Mouse (Mus musculus) hindbrain, embryonic 10.5 days (tissue): ENCODE results near the gene Ier5. TPM values are rescaled to one million over a fixed set of nuclear protein-coding genes. Genes with fewer than 3 reads are reported as not detected.

Experiments
- DNase-seq: peaks from one replicate; pipeline ENCODE4 v3.0.0-alpha.2; 2017; ENCODE audit warnings: low spot score
- H3K27ac ChIP-seq: fragments of 300-500 bp; sonication (generic); 2 replicates; pipeline ENCODE4 v1.5.1; 2016; ENCODE audit warnings: mild to moderate bottlenecking, moderate library complexity
- H3K27me3 ChIP-seq: fragments of 300-500 bp; sonication (generic); 2 replicates; pipeline ENCODE4 v1.6.1; 2016; ENCODE audit warnings: mild to moderate bottlenecking; ENCODE audit not compliant: poor library complexity, insufficient read depth, severe bottlenecking
- H3K36me3 ChIP-seq: fragments of 300-500 bp; sonication (generic); 2 replicates; pipeline ENCODE4 v1.6.1; 2016; ENCODE audit warnings: mild to moderate bottlenecking, moderate library complexity
- H3K4me1 ChIP-seq: fragments of 300-500 bp; sonication (generic); replicated peaks from 2 replicates; pipeline ENCODE4 v1.6.1; 2016; ENCODE audit warnings: mild to moderate bottlenecking
- H3K4me3 ChIP-seq: fragments of 300-500 bp; sonication (generic); 2 replicates; pipeline ENCODE4 v1.5.1; 2016; ENCODE audit warnings: mild to moderate bottlenecking, moderate library complexity
- H3K9me3 ChIP-seq: fragments of 300-500 bp; sonication (generic); 2 replicates; pipeline ENCODE4 v1.6.1; 2016; ENCODE audit warnings: mild to moderate bottlenecking, moderate library complexity
- WGBS: fragments of 180-500 bp; shearing (Covaris S2); methylation state at CpG from one replicate; pipeline ENCODE4 v1.1.7; 2016; 5-methylcytosine and 5-hydroxymethylcytosine counted together
- polyA plus RNA-seq: library from polyadenylated mRNA; unstranded; fragments of >200 nt; fragmentation: Nextera tagmentation; extraction: Ambion mirVana; gene quantifications from 2 replicates; pipeline ENCODE4 v1.2.1, GENCODE M21; 2016

Gene Ier5
- 4.1 and 7.0 TPM in 2 replicates for polyA plus RNA-seq

DNA sequence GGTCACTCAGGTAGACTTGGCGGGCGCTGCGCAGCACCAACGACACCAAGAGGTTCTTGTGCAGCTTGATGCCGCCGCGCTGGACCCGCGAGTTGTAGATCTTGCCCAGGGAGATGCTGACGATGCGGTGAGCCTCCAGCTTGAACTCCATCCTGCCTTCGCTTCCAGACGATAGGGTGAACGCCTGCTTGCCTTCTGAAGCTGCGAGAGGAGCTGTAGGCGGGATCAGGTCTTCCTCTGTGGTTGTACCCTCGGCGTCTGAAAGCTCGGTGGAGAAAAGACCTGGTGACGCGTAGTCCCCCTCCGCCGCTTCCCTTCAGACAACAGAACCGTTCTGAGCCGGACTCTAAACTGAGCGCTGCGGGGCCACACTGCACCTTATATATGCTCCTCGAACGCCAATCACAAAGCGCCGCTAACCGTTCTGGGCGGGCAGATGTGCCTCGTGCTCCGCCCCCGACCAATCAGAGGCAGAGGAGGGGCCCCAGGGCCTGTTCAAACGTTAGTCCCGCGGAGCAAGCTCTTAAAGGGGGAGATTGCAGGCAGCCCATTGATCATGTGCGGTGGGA, at the start of gene Ier5:
TSS of gene Ier5 (minus strand) at position 357 of the 569 bp plus-strand sequence.
- Histone ChIP-seq H3K4me3 (peak within 1 kb of the TSS; percentile 93), H3K36me3 (peaks cover 13% of the 10 kb centered on the region; the same call in 1 of the 2 replicates), H3K27ac (peak within 1 kb of the TSS; percentile 99), H3K9me3 (no peaks in the 10 kb centered on the region), H3K4me1 (peaks cover 22% of the 10 kb centered on the region), H3K27me3 (peaks cover 8% of the 10 kb centered on the region; the same call in 1 of the 2 replicates)
- DNase-seq: peak; percentile 97
- under 1% methylated on average over 40 of the region's 40 CpGs for WGBS

DNA sequence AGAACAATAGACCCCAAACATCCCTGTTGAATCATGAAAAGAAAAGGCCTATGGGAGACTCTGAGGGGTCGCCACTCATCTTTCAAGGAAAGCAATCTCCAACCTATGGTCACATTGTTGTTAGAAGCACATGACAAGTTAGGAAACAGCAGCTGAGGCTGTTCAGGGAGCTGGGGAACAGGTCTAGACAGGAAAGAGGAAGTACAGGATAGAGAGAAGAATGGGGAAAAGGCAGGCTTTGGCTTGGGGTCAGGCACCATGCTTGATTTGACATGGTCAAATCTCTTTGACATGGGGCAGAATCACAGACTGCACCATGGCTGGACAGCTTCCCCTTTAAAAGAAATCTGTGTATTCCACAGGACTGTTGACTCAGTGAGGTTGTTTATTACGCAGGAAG, 47.8 kb upstream of the Ier5 start:
- H3K36me3 ChIP-seq: no peaks in the 10 kb centered on the region
- WGBS: 87% methylated on average over 2 of the region's 2 CpGs
- H3K9me3 ChIP-seq: no peaks in the 10 kb centered on the region
- no peak overlapping the region for H3K4me3 ChIP-seq
- no peaks in the 10 kb centered on the region for H3K27me3 ChIP-seq
- H3K27ac ChIP-seq: no peak overlapping the region
- DNase-seq: no peak
- no peaks in the 10 kb centered on the region; the same call in 1 of the 2 replicates for H3K4me1 ChIP-seq

DNA sequence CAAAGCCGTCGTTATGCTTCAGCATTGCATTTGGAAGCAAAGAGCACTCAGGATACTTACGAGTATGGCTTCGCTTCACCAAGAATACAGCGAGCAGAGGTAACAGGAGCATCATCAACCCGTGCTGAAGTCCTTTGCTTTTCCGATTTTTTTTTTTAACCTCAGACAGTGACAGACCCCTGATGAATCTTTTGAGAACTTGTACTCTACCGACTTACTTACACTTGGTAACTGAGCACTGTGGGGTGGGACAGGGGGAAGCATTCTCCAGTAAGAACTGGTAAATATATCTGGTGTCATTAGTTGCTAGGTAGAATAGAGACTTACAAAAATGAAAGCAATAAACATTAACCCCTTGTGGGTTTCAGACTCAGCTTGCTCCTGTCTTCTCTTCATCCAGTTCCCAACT, 47.1 kb upstream of the Ier5 start, which contains the start of gene Mr1:
TSS of gene Mr1 (minus strand) at position 243 of the 409 bp plus-strand sequence.
- H3K27ac ChIP-seq: no peak within 1 kb of the TSS
- H3K36me3 ChIP-seq: no peaks in the 10 kb centered on the region
- H3K4me3 ChIP-seq: no peak within 1 kb of the TSS
- H3K9me3 ChIP-seq: no peaks in the 10 kb centered on the region
- H3K27me3 ChIP-seq: no peaks in the 10 kb centered on the region
- DNase-seq: no peak
- H3K4me1 ChIP-seq: no peaks in the 10 kb centered on the region; the same call in 1 of the 2 replicates
- WGBS: 59% methylated on average over 8 of the region's 8 CpGs

DNA sequence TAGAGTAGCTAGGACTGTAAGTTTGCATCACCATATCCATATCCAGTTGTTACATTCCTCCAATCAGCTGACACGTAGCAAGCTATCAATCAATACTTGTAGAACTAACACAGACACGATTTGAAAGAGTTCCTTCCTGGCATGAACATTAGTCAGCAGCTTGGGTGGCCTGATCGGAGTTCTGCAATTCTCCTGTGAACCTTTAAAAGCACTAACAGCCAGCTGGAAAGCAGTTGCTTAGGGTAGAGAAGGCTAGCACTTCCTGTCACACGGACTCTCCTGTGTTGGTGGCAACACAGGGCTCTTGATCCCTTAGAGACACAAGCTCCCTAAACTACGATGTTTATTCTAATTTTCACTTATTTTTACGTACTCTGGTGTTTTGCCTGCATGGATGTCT, 46.2 kb upstream of the Ier5 start:
- H3K4me1 ChIP-seq: no peaks in the 10 kb centered on the region; the same call in 1 of the 2 replicates
- WGBS: 72% methylated on average over 6 of the region's 6 CpGs
- DNase-seq: no peak

DNA sequence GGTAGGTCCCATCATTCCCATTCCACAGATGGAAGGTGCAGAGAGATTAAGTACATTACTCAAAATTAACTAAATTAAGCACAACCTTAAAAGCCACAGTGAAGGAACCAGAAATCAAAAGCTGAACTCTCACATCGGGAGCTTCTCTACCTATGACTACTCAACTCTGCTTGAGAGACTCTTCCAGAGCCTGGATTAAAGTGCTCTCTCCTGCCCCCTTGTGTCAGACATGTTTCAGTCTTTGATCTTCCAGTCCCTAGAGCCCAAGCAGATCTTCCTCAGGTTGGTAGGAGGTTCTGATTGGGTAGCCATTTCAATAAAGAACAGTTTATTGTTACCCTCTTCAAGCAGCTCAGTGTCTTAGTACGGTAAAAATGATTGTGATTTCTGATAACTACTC, 40.6 kb upstream of the Ier5 start:
- Histone ChIP-seq H3K27ac (no peak overlapping the region), H3K27me3 (no peaks in the 10 kb centered on the region), H3K36me3 (no peaks in the 10 kb centered on the region), H3K9me3 (no peaks in the 10 kb centered on the region), H3K4me1 (no peaks in the 10 kb centered on the region; the same call in 1 of the 2 replicates), H3K4me3 (no peak overlapping the region)
- 71% methylated on average over 2 of the region's 2 CpGs for WGBS
- DNase-seq: peak; percentile 24

More for the DNA sequence above, 46.2 kb upstream of the Ier5 start:
- Histone ChIP-seq H3K27ac (no peak overlapping the region), H3K36me3 (no peaks in the 10 kb centered on the region), H3K9me3 (no peaks in the 10 kb centered on the region), H3K4me3 (no peak overlapping the region), H3K27me3 (no peaks in the 10 kb centered on the region)

DNA sequence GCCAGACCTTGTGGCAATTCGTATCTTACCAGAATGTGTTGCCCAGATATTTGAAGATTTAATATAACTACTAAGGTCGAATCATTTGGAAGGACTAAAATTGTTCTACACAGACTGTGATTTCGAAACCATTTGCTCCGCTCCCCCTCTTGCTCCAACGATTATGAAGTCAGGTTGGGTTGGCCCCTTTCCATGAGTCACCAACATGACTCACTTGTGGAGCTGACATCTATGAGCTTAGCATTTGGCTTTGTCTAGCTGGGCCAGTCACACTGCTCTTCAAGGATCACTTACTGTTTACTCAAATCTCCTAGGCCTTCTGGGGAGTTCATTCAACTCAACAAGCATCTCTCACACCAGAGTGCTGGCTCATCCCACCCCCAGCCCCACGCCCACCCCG, 39.4 kb upstream of the Ier5 start:
- 89% methylated on average over 7 of the region's 7 CpGs for WGBS

DNA sequence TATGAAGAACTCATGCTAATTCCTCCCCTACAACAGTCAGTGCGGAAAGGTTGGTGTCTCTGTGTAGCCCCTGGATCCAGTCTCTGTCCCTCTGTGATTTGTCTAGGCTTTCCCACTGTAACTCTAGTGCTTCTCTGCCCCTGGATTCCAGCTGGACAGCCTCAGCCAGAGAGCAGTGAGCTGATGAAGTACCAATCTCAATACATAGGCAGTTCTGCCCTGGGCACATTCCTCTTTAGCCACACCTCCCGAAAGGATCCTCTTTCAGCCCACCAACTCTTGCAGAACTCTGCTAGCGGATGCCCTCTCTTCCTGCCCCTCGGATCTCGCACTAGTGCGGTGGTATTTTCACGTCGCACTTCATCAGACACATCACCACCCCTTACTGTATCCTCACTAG, 35.4 kb upstream of the Ier5 start:
- no peak overlapping the region for H3K27ac ChIP-seq
- WGBS: 52% methylated on average over 8 of the region's 8 CpGs
- DNase-seq: no peak

More for the DNA sequence above, 39.4 kb upstream of the Ier5 start:
- Histone ChIP-seq H3K27me3 (no peaks in the 10 kb centered on the region), H3K9me3 (no peaks in the 10 kb centered on the region), H3K36me3 (no peaks in the 10 kb centered on the region), H3K4me1 (peaks cover 9% of the 10 kb centered on the region), H3K4me3 (no peak overlapping the region), H3K27ac (no peak overlapping the region)
- DNase-seq: no peak

DNA sequence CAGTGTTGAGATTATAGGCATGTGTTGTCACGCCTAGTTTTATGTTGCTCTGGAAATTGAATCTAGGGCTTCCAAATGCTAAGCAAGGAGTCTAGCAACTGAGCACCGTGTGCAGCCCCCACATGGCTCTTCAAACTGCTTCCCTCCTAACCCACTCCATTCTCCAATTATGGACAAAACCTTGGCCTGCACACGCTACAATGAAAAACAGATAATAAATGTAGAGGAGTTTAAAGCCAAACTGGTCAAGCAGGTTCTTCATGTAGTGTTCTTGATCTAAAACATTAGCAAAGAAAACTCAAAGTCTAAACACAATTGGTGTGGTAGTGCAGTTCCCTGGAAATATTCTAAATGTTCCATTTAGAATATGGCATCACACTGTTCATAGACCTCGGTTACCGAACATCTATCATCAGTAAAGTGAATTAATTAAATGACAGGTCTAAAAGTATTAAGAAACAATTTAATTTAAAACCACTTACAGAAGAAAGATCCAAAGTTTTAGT, 28.0 kb upstream of the Ier5 start:
- no peak overlapping the region for H3K4me3 ChIP-seq
- 89% methylated on average over 5 of the region's 5 CpGs for WGBS

More for the DNA sequence above, 35.4 kb upstream of the Ier5 start:
- Histone ChIP-seq H3K4me1 (peaks cover 9% of the 10 kb centered on the region), H3K9me3 (no peaks in the 10 kb centered on the region), H3K27me3 (no peaks in the 10 kb centered on the region), H3K4me3 (no peak overlapping the region), H3K36me3 (no peaks in the 10 kb centered on the region)

DNA sequence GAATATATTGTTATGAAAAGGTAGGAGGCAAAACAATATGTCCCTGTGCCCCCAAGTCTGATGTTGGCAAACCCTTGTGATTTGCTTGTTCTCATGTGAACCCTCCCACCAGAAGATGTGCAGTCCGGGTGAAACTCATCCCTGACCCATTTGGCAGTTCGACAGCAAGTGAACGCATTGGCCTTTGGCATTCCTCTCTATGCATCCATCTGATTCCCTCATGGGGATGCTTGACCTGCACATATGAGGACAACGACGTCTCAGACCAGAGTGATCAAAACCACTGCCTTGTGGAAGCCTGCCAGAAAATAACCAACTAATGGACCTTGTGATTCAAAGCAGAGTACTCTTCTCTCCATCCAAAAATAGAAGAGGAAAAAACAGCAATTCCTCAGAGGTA, 27.3 kb upstream of the Ier5 start:
- DNase-seq: no peak
- 0 out of 2 replicates have a peak, but pooled peaks cover 6% of the 10 kb centered on the region for H3K4me1 ChIP-seq
- H3K36me3 ChIP-seq: no peaks in the 10 kb centered on the region
- no peak overlapping the region for H3K27ac ChIP-seq
- H3K27me3 ChIP-seq: no peaks in the 10 kb centered on the region
- 84% methylated on average over 5 of the region's 5 CpGs for WGBS
- no peaks in the 10 kb centered on the region for H3K9me3 ChIP-seq
- no peak overlapping the region for H3K4me3 ChIP-seq

More for the DNA sequence above, 28.0 kb upstream of the Ier5 start:
- no peak for DNase-seq
- Histone ChIP-seq H3K9me3 (no peaks in the 10 kb centered on the region), H3K27me3 (no peaks in the 10 kb centered on the region), H3K36me3 (no peaks in the 10 kb centered on the region), H3K27ac (no peak overlapping the region), H3K4me1 (0 out of 2 replicates have a peak, but pooled peaks cover 4% of the 10 kb centered on the region)

DNA sequence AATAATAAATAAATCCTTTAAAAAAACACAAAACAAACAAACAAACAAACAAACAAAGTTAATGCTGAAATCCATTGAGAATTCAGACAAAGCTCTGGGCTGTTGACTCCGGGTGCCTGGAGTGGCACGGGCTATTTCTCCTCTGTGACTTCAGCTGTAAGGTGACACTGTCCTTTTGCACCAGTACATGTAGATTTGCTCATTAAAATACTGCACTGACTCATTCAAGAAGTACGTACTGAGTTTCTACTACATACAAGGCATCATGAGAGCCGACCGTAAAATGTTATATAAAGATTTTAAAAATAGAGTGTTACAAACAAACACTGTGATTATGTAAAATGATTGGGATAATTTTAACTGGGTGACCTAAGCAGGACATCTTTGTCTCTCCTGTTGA, 25.0 kb upstream of the Ier5 start:
- no peak overlapping the region for H3K4me3 ChIP-seq
- DNase-seq: no peak
- no peaks in the 10 kb centered on the region for H3K9me3 ChIP-seq
- H3K4me1 ChIP-seq: 0 out of 2 replicates have a peak, but pooled peaks cover 6% of the 10 kb centered on the region
- 95% methylated on average over 5 of the region's 5 CpGs for WGBS
- H3K36me3 ChIP-seq: no peaks in the 10 kb centered on the region
- no peak overlapping the region for H3K27ac ChIP-seq
- no peaks in the 10 kb centered on the region for H3K27me3 ChIP-seq

DNA sequence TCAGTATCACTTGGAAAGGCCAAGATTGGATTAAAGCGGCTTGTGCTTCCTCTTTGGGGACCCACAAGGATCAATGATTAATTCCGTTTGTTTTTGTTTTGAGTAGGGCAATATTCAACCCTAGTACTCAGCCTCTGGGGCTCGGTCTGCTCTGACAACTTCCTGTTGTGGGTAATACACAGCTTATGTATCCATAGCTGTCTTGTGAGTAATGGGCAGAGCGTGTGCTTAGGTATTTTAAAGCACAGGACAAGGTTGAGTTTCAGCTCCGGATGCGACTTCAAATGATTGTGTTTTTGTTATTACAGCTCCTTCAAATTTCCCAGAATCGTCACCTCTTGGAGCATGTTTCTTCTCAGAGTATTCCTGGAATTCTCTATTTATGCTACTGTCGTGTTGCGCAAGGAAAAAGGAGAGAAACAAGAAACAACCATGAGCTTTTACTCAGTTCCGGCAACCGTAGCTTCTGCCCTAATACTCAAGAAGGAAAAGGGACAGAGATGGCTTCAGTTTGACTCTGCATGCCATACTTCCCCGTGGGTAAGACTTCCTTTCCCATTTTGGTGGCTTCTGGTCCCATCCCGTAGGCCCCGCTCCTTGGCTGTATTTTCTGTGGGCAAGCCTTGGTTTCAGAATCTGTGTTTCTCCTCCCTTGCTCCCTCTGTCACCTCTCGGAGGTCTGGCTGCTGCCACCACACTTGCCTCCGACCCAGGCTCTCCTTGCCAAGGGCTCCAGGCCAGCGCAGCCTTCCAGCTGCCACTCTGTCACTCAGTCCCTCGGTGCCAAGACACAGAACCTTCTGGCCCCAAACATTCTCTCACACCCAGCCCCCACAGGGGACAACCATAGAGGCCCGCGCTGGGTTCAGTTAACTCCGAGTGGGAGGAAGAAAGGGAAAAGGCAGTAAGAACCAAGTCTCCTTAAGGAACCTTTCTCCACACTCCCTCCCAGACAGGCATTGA, 22.8 kb upstream of the Ier5 start:
- no peaks in the 10 kb centered on the region for H3K9me3 ChIP-seq
- no peak for DNase-seq
- H3K27ac ChIP-seq: no peak overlapping the region
- 83% methylated on average over 21 of the region's 21 CpGs for WGBS
- H3K4me1 ChIP-seq: 0 out of 2 replicates have a peak, but pooled peaks cover 6% of the 10 kb centered on the region
- no peaks in the 10 kb centered on the region for H3K36me3 ChIP-seq
- H3K27me3 ChIP-seq: no peaks in the 10 kb centered on the region
- H3K4me3 ChIP-seq: no peak overlapping the region

DNA sequence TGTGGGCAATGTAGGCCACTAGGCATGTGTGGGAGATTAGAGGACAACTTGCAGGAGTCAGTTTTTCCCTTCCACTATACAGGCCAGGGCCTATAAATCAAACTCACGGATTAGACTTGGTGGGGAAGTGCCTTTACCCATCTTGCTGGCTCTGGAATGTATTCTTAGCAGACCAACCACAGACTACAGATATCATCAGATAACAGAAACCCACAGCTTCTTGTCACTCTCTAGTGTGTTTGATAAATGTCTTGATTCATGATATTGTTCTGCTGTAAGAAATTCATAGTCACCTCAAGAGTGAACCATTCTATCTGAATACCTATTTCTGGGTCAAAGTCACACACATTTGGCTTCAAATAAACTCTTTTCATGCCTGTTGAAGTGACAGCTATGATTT, 20.3 kb upstream of the Ier5 start:
- Histone ChIP-seq H3K9me3 (no peaks in the 10 kb centered on the region), H3K27me3 (0 out of 2 replicates have a peak, but pooled peaks cover 6% of the 10 kb centered on the region), H3K4me1 (0 out of 2 replicates have a peak, but pooled peaks cover 6% of the 10 kb centered on the region), H3K27ac (no peak overlapping the region), H3K4me3 (no peak overlapping the region), H3K36me3 (no peaks in the 10 kb centered on the region)
- no peak for DNase-seq
- WGBS: 78% methylated on average over 1 of the region's 1 CpGs
